Mouse (Mus musculus): ENCODE data around the gene Olig2.

DNA sequence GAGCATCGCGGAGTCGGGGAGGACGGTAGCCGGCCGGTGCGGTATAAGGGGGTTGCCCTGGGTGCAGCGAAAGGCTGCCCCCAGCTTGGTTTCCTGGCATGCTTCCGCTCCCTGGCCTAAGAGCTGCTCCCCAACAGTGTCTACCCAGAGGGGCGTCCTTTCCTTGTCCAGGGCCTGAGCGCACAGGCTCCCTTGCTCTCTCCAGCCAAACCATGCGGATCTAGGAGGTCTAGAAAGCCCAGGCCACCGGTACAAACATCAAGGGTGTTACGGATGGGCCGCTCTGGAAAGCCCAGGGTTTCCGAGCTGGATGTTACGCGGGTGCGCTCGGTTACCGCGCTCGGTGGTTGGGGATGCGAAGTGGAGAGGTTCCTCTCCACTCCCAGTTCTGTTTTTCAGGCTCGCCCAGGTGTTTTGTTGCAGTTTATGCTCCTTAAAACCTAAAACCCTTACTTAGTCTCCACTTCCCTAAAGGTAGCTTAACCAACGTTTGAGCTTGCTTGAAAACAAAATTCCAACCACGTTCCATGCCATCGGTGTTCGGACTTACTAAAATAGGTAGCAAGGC, 45.8 kb downstream of the Olig2 start:
- TF ChIP-seq POLR2A (IDR thresholded peaks at IDR 0.05; ENCODE audit: borderline replicate concordance, control insufficient read depth, low read depth, low read length): no peak
- no peak for TF ChIP-seq CTCF (IDR thresholded peaks at IDR 0.05; ENCODE audit: control insufficient read depth, insufficient read depth, low read length)
